Mouse (Mus musculus) lung, adult 18-20 months (tissue): ENCODE data around the gene Prox1.
A peak's percentile ranks its signal among the peaks of the same experiment; 100 is the strongest.

ENCODE experiments used
- DNase-seq, 2 experiments: peaks; one replicate each; pipeline ENCODE4 v3.0.0; 2022; ENCODE audit warnings: mixed read lengths in 2 of 2

Prox1 gene

GRCm38 (mm10) chr1:190169911-190170818, at the start of gene Prox1:
Prox1 (minus strand) TSS chr1:190170714.
- peak; percentile 41 to 48 for DNase-seq

- no peak for DNase-seq
Observed at GRCm38 (mm10) chr1:190216621-190217020, 46.1 kb upstream of the Prox1 start.

- no peak for DNase-seq
Observed at GRCm38 (mm10) chr1:190214626-190215025, 44.1 kb upstream of the Prox1 start.

GRCm38 (mm10) chr1:190213175-190213574, 42.7 kb upstream of the Prox1 start:
- DNase-seq = no peak

GRCm38 (mm10) chr1:190207246-190207645, 36.7 kb upstream of the Prox1 start:
- DNase-seq = no peak

GRCm38 (mm10) chr1:190205691-190206090, 35.2 kb upstream of the Prox1 start:
- DNase-seq = no peak

GRCm38 (mm10) chr1:190204378-190205070, 34.0 kb upstream of the Prox1 start:
- no peak for DNase-seq

- no peak for DNase-seq
Observed at GRCm38 (mm10) chr1:190201696-190202095, 31.2 kb upstream of the Prox1 start.

- no peak for DNase-seq
Observed at GRCm38 (mm10) chr1:190200996-190201395, 30.5 kb upstream of the Prox1 start.

- DNase-seq = no peak
Observed at GRCm38 (mm10) chr1:190198247-190198646, 27.7 kb upstream of the Prox1 start.

GRCm38 (mm10) chr1:190192011-190192410, 21.5 kb upstream of the Prox1 start:
- no peak for DNase-seq

GRCm38 (mm10) chr1:190190231-190190965, 19.9 kb upstream of the Prox1 start:
- DNase-seq = no peak

GRCm38 (mm10) chr1:190189125-190189524, 18.6 kb upstream of the Prox1 start:
- DNase-seq = no peak

GRCm38 (mm10) chr1:190186336-190186735, 15.8 kb upstream of the Prox1 start:
- no peak for DNase-seq

GRCm38 (mm10) chr1:190185284-190185683, 14.8 kb upstream of the Prox1 start:
- no peak for DNase-seq

GRCm38 (mm10) chr1:190183574-190183973, 13.1 kb upstream of the Prox1 start:
- DNase-seq = no peak

- DNase-seq = no peak
Observed at GRCm38 (mm10) chr1:190181765-190182164, 11.3 kb upstream of the Prox1 start.

GRCm38 (mm10) chr1:190180861-190181260, 10.3 kb upstream of the Prox1 start:
- DNase-seq = no peak

- no peak for DNase-seq
Observed at GRCm38 (mm10) chr1:190176961-190177360, 6.4 kb upstream of the Prox1 start.

GRCm38 (mm10) chr1:190174671-190175661, 4.5 kb upstream of the Prox1 start:
- no peak for DNase-seq

- DNase-seq = no peak
Observed at GRCm38 (mm10) chr1:190174231-190174630, 3.7 kb upstream of the Prox1 start.

- DNase-seq = no peak
Observed at GRCm38 (mm10) chr1:190173596-190173995, 3.1 kb upstream of the Prox1 start.
